Mouse (Mus musculus): ENCODE results near the gene Clstn3.
"Not testable (repeated sequence)": the region's sequence is repeated elsewhere in the genome, so short reads cannot be mapped to it uniquely, and the experiment has no call there.

The Clstn3 gene

GRCm38 (mm10) chr6:124449668-124450383 lies 14.8 kb downstream of the Clstn3 start:
- DNase-seq (ENCODE audit: extremely low read depth, low read depth, low spot score), result no peak

GRCm38 (mm10) chr6:124448959-124449667 lies 15.5 kb downstream of the Clstn3 start:
- no peak for DNase-seq (ENCODE audit: extremely low read depth, low read depth, low spot score)

GRCm38 (mm10) chr6:124448186-124448852 lies 16.3 kb downstream of the Clstn3 start:
- DNase-seq (ENCODE audit: extremely low read depth, low read depth, low spot score), result no peak

GRCm38 (mm10) chr6:124447356-124447755 lies 17.2 kb downstream of the Clstn3 start:
- DNase-seq (ENCODE audit: extremely low read depth, low read depth, low spot score), result no peak

- no peak for DNase-seq (ENCODE audit: extremely low read depth, low read depth, low spot score)
These were observed 18.1 kb downstream of the Clstn3 start for GRCm38 (mm10) chr6:124446459-124446858.

GRCm38 (mm10) chr6:124446024-124446423 lies 18.6 kb downstream of the Clstn3 start:
- no peak for DNase-seq (ENCODE audit: extremely low read depth, low read depth, low spot score)

GRCm38 (mm10) chr6:124443338-124443737 lies 21.3 kb downstream of the Clstn3 start:
- no peak for DNase-seq (ENCODE audit: extremely low read depth, low read depth, low spot score)

- no peak for DNase-seq (ENCODE audit: extremely low read depth, low read depth, low spot score)
These were observed 28.3 kb downstream of the Clstn3 start for GRCm38 (mm10) chr6:124436245-124436644.

GRCm38 (mm10) chr6:124435173-124435572 lies 29.4 kb downstream of the Clstn3 start:
- DNase-seq (ENCODE audit: extremely low read depth, low read depth, low spot score), result no peak

- DNase-seq (ENCODE audit: extremely low read depth, low read depth, low spot score), result no peak
These were observed 30.8 kb downstream of the Clstn3 start for GRCm38 (mm10) chr6:124433688-124434324.

- no peak for DNase-seq (ENCODE audit: extremely low read depth, low read depth, low spot score)
These were observed 33.7 kb downstream of the Clstn3 start for GRCm38 (mm10) chr6:124430784-124431495.

- DNase-seq (ENCODE audit: extremely low read depth, low read depth, low spot score), result no peak
These were observed 34.2 kb downstream of the Clstn3 start for GRCm38 (mm10) chr6:124430379-124430778.

- DNase-seq (ENCODE audit: extremely low read depth, low read depth, low spot score), result no peak
These were observed 36.6 kb downstream of the Clstn3 start for GRCm38 (mm10) chr6:124427791-124428576.

- no peak for DNase-seq (ENCODE audit: extremely low read depth, low read depth, low spot score)
These were observed 37.3 kb downstream of the Clstn3 start for GRCm38 (mm10) chr6:124427289-124427688.

GRCm38 (mm10) chr6:124426604-124427003 lies 38.0 kb downstream of the Clstn3 start:
- no peak for DNase-seq (ENCODE audit: extremely low read depth, low read depth, low spot score)

- no peak for DNase-seq (ENCODE audit: extremely low read depth, low read depth, low spot score)
These were observed 39.1 kb downstream of the Clstn3 start for GRCm38 (mm10) chr6:124425523-124425922.

GRCm38 (mm10) chr6:124425042-124425441 lies 39.6 kb downstream of the Clstn3 start:
- DNase-seq (ENCODE audit: extremely low read depth, low read depth, low spot score), result not testable (repeated sequence)

GRCm38 (mm10) chr6:124424068-124424498 lies 40.5 kb downstream of the Clstn3 start:
- DNase-seq (ENCODE audit: extremely low read depth, low read depth, low spot score), result no peak

- no peak for DNase-seq (ENCODE audit: extremely low read depth, low read depth, low spot score)
These were observed 45.9 kb downstream of the Clstn3 start for GRCm38 (mm10) chr6:124418686-124419085.
